Mouse (Mus musculus) erythroblast, embryonic 14.5 days (primary cell): Measurements from ENCODE around the gene Ogfod3.

Experiments
- GATA1 ChIP-seq: IDR thresholded peaks from 2 replicates; pipeline ENCODE4 v1.6.1; 2012; ENCODE audit warnings: low read length, inconsistent platforms, mixed read lengths
- TAL1 ChIP-seq: IDR thresholded peaks from 3 replicates; pipeline ENCODE4 v1.6.1; 2012; ENCODE audit warnings: low read length, inconsistent platforms, mixed read lengths

DNA sequence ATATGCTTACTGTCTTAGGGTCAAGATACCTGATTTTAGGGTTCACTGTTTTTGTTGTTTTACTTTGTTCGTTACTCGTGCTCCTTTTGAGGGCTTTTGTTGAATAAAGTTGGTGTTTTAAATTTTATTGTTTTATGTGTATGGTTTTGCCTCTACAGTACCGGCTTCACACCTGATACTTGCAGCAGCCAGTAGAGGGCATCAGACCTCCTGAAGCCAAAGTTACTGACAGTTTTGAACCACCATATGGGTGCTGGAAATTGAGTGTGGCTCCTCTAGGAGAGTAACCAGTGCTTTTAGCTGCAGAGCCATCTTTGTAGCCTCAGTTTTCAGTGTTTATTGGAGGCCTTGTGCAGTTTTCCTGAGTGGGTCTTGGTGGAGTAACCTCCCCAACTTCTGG is 56.3 kb downstream of the Ogfod3 start:
- TF ChIP-seq TAL1 (no peak), GATA1 (no peak)
